Mouse (Mus musculus) limb, embryonic 11.5 days (tissue): ENCODE data around the gene Ube2t. TPM values are rescaled to one million over a fixed set of nuclear protein-coding genes. Genes with fewer than 3 reads are reported as not detected.

ENCODE experiments used
- polyA plus RNA-seq: library from polyadenylated mRNA; unstranded; fragments of >200 nt; fragmentation: Nextera tagmentation; extraction: Ambion mirVana; gene quantifications from 2 replicates; pipeline ENCODE4 v1.2.1, GENCODE M21; 2014

Gene Ube2t
- polyA plus RNA-seq, 1 experiment from 2014 or later = 46.7 TPM

Other genes starting within 250 kb of the Ube2t start
- gene Ppp1r12b, start 6.6 kb upstream of the Ube2t start, polyA plus RNA-seq = 6.3 and 6.4 TPM in 2 replicates
- 0.49 and 0.67 TPM in 2 replicates for gene Lgr6, start 142.7 kb downstream of the Ube2t start, polyA plus RNA-seq
- gene Ptpn7, start 170.1 kb downstream of the Ube2t start, polyA plus RNA-seq = 1.3 TPM in 2 replicates
- gene Arl8a, start 184.3 kb downstream of the Ube2t start, polyA plus RNA-seq = 40.8 and 44.9 TPM in 2 replicates
- 0.12 TPM in 1 of 2 replicates, not detected in the other for gene Gpr37l1, start 205.1 kb downstream of the Ube2t start, polyA plus RNA-seq